Mouse (Mus musculus): ENCODE results near the gene St6galnac3. TPM values are rescaled to one million over a fixed set of nuclear protein-coding genes. Genes with fewer than 3 reads are reported as not detected.

The St6galnac3 gene
- polyA plus RNA-seq, 1 experiment = 13.5 TPM

DNA sequence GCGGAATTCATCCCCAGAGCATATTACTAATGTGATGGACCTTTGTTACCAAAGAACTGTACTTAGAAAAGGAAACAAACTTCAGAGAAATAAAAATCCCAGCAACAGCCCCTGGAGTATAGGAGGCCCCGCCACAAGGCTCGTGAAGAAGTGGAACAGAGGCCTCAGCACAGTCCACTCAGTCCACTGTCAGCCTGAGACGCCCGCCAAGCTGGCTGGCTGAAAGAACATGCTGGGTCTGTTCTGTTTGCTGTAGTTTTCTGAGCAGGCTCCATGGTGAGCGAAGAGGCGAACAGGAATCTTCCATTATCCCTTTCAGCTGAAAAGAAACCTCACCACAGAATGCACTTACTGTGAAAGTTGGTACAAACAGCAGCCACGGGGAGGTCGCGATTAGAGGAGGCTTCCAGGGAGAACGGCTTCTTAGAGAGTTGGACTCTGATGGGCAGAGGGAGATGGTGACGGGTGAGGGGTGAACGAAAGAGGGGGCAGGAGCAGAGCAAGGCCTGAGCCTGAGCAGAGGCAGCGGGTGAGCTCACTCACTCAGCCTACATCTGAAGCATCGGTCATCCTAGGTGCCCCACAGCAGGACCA, 65.3 kb downstream of the St6galnac3 start:
- no peak for DNase-seq (ENCODE audit: extremely low spot score in 1 of 2, low spot score in 1 of 2)

DNA sequence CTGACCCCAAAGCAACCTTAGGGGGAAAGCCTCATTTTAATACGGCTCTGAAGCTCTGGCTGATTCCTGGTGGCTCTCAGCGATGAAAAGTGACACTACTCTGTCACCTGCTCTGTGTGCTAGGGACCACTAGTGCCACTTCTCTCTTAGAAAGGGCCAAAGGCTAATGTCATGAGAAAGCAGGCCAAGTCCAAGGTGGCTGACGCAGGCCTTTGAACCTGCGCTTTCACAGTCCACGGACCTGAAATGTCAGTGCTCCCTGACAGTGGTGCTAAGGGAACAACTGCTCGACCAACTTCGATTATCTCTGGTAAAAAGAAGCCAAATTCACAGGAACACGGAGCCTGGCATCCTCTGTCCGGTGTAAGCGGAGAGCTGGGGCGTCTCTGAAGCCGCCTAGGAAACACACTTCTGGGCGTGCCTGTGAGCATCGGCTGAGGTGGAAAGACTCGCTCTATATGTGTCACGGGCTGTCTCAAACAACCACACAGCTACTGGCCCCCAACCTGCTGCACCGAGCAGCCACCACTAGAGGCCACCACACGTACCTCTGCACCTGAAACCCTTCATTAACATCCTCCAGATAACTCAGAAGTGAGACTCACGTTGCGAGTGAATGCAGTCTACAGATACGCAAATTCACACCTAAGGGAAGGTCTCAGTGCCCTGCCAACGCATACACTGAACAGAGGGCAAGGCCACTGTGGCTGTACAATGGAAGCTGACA, 66.8 kb downstream of the St6galnac3 start:
- DNase-seq (ENCODE audit: extremely low spot score in 1 of 2, low spot score in 1 of 2) = peak; percentile 36 to 68

DNA sequence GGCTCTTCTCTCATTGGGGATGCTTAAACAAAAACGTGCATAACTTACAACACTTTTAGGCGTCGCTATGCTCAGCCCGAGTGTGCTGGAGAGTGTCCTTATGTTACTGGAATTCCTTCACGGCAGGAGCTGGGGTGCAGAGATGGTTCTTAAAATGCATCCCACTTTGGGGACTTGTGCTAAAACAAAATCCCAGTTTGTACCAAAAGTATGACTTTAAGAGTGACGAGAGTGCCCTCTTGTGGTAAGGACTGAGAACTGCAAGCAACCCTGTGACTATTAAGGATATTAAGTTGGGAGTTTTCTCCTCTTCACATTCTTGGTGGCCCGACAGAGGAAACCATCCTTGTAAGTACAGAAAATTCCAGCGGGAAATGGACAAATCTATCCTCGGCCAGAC, 69.9 kb downstream of the St6galnac3 start:
- peak; percentile 61 to 93 for DNase-seq (ENCODE audit: extremely low spot score in 1 of 2, low spot score in 1 of 2)

DNA sequence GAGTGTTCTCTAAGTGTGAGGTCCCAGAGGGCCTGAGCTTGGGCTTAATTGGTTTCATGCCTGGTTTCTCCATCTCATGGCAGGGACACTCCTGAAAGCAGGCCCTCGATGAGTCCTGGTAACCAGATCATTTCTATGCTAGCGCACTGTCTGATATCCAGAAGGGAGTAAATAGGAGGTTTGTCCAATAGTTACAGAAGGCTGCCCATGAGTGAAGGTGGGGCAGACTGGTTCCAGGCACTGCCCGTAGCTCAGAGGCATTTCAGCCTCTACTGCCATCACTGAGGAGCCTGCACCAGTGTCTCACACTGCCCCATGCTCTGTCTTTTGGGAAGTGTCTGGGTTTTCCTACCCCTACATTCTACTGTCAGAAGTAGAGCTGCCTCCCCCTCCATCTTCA, 72.1 kb downstream of the St6galnac3 start:
- DNase-seq (ENCODE audit: extremely low spot score in 1 of 2, low spot score in 1 of 2) = no peak

DNA sequence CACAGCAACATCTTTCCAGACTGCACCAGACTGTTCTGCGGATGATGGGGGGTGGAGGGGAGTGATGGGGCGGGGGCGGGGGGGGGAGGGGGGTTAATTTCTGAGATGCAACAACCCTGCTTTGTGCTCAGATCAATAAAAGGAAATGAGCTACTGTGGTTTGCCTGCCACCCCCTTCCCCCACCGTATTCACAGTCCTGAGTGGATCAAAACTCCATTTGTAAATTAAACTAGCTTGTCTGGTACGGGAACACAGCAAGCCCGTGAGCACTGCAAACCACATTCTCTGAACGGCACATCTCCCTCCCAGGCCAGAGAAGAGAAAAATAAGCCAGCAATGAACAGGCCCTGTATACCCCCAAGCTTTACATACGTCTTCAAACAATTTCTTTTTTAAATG, 76.3 kb downstream of the St6galnac3 start:
- DNase-seq (ENCODE audit: extremely low spot score in 1 of 2, low spot score in 1 of 2) = no peak

DNA sequence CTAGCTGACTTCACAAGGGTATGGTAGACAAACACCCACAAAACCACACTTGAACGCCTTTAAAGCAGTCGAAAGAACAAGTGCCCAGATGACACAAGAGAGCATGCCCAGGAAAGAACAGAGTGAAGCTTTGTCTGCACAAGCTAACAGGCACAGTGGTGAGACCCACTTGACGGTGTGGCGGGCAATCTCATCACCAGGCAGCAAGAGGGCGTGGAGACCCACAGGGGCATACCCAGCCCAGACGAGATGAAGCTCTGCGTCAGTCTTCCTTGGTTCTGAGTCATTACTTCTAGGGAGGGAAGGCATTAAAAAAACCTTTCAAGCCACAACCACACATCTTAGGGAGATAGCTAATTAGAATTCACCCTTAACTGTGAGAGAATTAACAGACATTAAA, 79.2 kb downstream of the St6galnac3 start:
- no peak for DNase-seq (ENCODE audit: extremely low spot score in 1 of 2, low spot score in 1 of 2)

DNA sequence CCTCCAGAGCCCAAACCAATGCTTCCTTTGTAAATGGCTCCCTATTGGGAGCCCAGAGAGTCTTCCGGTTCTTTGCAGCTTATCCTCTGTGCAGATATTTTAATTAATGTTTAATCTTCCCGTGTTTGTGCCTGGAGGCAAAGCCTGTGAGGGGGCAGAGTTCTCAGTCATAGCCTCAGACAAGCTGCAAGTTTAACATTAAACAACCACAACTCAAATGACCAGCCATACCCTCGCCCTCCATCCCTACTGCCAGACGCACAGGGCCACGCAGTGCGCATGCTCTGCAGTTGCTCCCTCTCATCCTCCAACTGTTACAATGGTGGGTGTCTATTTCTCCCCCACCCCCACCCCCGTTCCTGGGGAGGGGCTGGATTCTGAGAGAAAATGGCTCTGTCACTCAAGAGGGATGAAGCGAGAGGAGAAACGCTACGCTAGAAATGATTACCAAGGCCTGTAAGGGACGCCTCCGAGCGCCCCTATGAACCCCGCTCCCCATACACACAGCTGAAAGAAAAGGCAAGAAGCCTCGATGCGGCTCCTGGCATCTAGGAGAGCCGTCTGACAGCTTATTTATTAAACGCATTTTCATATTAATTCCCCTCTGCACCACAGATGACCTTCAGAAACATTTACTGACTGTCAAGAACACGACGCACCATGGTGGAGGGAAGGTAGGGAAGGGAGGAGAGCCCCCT, 81.0 kb downstream of the St6galnac3 start:
- DNase-seq (ENCODE audit: extremely low spot score in 1 of 2, low spot score in 1 of 2) = no peak

DNA sequence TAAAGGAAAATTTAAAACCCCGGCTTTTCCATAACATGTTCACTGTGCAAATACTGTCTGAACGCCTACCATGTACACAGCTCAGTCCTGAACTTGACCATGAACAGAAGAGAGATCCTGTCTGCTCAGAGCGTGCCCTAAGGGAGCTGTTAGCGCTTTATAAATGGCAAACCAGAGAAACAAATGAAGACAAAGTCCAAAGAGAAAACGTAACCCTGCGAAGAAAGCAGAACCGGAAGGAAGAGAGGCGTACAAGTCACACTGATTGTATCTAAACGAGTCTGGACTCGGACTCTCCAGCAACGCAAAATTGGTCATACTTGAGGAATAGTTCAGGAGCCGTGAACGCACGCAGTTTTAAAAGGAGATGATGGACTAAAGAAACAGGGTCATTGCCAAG, 82.1 kb downstream of the St6galnac3 start:
- DNase-seq (ENCODE audit: extremely low spot score in 1 of 2, low spot score in 1 of 2) = no peak

DNA sequence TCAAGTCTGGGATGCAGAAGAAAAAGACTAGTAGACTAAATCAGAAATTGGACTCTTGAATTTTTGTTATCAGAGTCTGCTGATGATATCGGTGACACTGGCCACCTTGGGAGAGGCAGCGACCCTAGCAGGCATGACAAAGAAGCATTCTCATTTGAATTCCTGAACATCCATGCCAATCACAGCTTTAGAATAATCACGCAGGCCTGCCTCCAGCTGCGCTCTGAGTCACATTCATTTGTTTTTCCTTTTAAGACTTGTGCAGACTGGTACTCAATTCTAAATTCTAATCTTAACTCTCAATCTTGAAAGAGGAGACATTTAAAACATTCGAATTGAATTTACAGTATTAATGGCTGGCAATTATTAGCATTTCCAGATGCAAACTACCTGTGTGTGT, 83.2 kb downstream of the St6galnac3 start:
- DNase-seq (ENCODE audit: extremely low spot score in 1 of 2, low spot score in 1 of 2) = no peak

DNA sequence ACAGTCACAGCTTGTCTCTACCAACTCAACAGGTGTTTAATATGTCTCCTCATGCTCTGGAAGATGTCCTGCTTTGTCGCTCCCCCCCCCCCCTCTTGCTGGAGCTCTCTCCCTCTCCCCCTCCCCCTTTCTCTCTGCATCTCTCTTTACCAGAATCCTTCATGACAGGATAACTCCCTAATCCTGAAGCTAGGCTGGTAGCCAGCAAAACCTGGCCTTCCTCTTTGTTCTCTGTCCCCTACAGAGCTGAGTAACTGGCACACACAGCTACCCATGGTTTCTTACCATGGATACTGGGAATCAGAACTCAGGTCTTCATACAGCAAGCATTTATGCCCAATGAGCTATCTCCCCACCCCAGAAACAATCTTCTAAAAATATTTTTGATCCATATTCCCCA, 87.6 kb downstream of the St6galnac3 start:
- DNase-seq (ENCODE audit: extremely low spot score in 1 of 2, low spot score in 1 of 2) = no peak

DNA sequence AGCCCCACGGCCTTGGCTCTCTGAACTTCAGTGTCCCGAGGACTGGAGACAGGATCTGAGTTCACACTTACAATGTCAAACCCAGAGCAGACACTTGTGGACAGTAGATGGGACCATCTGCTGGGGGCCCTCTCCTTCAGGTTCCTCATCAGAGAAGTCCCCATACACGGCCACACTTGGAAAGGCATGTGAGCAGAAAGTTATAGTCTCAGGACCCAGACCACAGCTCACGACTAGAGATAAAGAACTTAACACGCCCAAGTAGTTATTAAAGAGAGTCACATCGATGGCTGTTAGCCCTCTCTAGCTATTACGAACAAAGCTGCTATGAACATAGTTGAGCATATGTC, 88.2 kb downstream of the St6galnac3 start:
- DNase-seq (ENCODE audit: extremely low spot score in 1 of 2, low spot score in 1 of 2) = no peak

DNA sequence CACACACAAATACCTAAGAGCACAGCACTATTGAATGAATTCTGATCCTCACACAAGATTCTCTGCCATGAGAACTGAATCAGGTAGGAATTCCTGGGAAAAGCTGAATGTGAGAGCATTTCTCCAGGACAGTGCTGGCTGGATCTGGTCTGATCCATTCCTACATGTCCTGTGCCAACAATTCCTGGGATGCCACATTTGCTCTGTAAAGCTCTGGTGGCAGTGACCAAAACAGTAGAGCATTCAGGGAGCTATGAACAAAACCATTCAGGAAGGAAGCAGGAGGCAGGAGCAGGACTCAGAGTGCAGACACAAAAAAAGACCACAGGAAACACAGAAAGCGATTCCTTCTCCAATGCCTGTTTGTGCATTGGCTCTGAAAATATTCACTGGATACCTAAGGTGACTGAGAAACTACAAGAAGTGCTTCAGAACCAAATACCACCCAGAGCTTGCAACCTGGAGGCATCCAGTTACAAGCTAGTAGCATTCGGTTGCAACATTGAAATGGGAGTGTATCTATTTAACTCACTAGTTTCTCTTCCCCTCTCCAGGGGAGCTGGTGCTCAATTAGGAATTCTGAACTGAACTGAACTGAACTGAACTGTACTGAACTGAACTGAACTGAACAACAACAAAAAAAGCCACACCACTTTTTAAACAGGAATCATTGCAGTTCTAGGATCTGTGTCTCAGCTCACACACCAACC, 88.7 kb downstream of the St6galnac3 start:
- no peak for DNase-seq (ENCODE audit: extremely low spot score in 1 of 2, low spot score in 1 of 2)

DNA sequence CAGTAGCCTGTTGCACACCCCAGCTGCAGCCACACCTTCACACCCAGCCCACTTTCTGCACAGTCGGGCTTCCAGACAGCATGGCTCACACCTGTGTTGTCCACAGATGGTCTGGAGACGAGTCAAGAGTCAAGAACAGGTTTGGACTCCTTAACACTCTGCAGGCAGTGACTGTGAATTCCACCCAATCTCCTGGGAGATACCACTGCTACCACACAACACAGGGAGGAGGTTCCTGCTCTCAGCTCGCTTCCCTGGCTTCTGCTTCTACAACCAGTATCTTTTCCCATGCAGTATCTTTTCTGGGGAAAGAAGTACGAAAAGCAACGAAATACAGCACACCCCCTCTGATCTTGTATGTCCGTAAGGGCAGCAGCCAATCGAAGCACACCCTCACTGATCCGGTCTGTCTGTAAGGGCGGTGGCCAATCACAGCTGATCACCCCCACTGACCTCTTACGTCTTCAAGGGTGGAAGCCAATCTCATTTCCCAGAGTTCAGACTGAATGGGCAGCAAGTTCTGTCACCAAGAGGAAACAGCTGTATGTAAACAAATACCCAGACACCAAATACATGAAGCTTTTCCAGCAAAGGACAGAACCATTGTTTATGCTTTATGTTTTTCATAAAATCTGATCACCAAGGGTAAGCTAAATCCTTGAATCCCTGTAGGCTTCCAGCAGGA, 92.8 kb downstream of the St6galnac3 start:
- no peak for DNase-seq (ENCODE audit: extremely low spot score in 1 of 2, low spot score in 1 of 2)

DNA sequence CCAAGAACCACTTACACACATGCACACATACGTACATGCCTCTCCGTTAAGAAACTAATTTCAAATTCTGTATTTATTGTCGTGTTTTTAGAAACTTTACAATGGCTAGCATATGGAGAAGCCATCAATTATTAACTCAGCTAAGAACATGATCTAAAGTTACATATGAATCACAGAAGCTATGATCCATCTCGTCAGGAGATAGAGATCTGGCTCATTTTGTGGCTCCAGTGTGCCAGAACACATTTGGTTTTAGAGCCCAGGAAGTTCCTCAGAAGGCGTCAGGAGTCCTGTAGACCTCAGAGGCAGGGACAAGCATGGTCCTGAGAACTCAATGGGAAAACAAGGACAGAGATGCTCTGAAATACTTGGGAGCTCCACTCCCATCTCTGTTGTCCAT, 98.7 kb downstream of the St6galnac3 start:
- no peak for DNase-seq (ENCODE audit: extremely low spot score in 1 of 2, low spot score in 1 of 2)

DNA sequence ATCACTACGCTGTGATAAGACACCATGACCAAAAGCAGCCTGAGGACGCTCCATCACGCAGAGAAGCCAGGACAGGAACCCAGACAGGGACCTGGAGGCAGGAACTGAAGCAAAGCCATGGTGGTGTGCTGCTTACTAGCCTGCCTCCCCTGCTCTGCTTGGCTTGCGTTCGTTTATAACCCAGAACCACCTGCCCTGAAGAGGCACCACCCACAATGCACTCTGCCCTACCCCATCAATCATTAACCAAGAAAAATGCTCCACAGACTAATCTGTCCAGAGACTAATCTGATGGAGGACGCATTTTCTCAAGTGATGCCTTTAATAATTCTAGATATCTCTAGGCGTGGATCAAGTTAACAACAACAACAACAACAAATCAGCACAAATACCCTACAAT, 106.0 kb downstream of the St6galnac3 start:
- DNase-seq (ENCODE audit: extremely low spot score in 1 of 2, low spot score in 1 of 2) = no peak

DNA sequence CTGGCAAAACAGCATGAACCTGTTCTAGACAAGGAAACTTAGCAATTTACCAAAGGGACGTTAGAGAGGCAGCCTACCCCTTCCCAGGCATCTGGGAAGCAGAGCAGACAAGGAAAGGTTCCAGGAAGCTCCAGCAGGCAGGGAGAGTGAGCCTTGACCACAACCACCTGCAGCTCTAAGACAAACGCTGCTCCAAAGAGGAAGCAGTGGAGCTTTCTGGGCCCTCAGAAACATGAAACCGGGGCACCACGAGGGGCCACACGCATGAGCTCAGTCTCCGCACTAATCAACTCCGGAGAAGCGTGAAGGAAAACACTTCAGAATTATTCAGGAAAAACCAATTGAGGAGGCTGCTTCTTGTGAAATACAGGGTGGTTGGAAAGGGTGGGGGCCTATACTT, 108.1 kb downstream of the St6galnac3 start:
- DNase-seq (ENCODE audit: extremely low spot score in 1 of 2, low spot score in 1 of 2) = no peak

DNA sequence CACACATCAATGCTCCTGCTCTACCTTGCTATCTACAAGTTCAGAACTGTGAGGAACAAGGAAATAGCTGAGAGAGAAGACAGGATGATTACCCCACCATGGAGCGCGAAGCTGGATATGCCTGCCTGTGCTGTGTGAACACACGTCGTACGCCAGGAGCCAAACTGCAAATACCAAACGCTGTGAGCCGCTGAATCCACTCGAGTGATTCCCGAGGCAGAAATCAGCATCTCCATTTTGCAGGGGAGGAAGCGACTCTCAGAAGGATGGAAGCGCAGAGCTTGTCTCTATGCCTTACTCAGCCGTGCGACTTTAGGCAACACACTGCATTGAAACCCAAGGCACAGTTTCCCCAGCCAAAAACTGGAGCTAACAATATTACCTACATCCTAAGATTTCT, 114.7 kb downstream of the St6galnac3 start:
- peak in 1 of 2 experiments; percentile 30 for DNase-seq (ENCODE audit: extremely low spot score in 1 of 2, low spot score in 1 of 2)

DNA sequence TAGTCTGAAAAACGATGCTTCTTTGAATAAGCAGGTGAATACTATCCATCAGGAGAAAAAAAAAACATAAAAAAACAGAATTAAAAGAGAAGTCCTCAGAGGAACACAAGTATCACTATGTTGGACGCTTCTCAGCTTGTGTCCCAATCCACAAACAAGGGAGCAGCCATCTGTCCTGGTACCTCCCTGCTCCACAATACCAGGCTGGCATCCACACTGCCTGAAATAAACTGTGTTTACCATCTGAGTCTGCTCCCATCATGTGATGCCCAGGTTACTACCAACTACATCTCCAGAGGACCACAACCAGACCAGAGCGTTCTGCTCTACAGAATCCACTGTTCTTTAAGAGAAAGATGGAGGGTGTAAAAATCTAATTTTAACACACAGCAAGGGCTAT, 118.6 kb downstream of the St6galnac3 start:
- DNase-seq (ENCODE audit: extremely low spot score in 1 of 2, low spot score in 1 of 2) = no peak

DNA sequence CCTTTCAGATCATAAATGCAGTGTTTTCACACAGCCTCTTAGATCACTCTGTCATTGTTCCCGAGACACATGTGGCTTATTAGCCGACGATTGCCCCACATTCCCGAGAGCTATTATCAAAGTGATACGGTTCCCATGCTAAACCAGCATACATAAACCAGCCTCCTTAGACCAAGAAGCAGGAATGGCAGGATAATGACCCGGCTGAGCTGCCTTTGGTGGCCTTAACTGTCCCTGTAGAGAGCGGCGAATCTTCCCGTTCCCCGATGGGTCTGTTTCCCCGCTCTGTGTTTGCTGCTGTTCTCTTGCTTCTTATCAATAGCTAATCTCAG, 119.2 kb downstream of the St6galnac3 start:
- DNase-seq (ENCODE audit: extremely low spot score in 1 of 2, low spot score in 1 of 2) = no peak

DNA sequence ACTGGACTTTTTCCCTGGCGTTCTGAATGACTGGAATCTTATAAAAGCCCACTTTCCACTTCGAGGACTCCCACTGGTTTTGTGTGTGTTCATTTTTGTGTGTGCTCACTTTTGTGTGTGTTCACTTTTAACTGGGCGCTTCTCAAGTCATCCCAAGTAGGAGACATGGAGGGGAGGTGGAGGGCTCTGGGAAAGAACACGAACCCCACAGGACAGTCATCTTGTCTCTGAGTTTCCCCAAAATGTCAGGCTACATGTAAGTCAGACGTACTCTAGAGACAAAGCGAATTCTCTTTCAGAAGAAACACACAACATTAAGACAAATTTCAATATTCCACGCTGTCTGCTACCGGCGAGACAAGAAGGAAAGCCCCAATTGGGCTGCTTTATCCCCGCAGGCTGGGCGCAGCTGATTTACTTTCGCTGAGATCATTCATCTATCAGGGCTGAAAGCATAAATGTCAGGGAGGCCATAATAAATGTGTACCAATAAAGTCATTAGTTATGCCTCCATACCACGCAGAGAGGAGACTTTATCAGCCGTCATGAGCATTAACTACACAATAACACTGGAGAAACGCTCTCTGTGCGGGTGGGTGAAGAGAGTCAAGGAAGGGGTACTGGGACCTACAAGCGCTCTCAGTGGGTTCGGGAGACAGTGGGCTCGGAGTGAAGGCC, 119.7 kb downstream of the St6galnac3 start:
- no peak for DNase-seq (ENCODE audit: extremely low spot score in 1 of 2, low spot score in 1 of 2)
